Mouse (Mus musculus) retina, adult 2 months (tissue): ENCODE data around the gene Golph3.

ENCODE experiments used
- DNase-seq: peaks from one replicate; pipeline ENCODE4 v3.0.0-alpha.2; 2012; ENCODE audit warnings: low read depth, low spot score

Gene Golph3

DNA sequence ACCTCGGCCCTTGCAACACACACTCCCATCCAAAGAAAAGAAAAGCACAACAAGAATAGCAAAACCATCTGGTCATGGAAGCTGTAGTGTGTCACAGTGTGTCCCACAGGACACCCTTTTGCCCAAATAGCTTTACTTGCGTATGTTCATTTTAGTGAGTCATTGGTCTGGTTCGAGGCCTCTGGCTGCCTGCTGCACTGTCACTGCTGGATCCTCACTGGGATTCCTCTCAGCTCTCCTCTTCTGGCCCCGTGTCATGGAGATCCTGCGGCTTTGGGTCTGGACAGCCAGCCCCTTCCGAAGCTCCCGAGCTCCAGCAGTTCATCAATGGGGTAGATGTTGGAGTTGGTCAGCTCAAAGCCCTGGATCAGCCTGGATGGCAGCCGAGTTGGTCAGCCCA is 2.8 kb upstream of the Golph3 start:
- no peak for DNase-seq

GRCm38 (mm10) chr15:12319889-12320288 is 1.4 kb upstream of the Golph3 start:
- DNase-seq: no peak

DNA sequence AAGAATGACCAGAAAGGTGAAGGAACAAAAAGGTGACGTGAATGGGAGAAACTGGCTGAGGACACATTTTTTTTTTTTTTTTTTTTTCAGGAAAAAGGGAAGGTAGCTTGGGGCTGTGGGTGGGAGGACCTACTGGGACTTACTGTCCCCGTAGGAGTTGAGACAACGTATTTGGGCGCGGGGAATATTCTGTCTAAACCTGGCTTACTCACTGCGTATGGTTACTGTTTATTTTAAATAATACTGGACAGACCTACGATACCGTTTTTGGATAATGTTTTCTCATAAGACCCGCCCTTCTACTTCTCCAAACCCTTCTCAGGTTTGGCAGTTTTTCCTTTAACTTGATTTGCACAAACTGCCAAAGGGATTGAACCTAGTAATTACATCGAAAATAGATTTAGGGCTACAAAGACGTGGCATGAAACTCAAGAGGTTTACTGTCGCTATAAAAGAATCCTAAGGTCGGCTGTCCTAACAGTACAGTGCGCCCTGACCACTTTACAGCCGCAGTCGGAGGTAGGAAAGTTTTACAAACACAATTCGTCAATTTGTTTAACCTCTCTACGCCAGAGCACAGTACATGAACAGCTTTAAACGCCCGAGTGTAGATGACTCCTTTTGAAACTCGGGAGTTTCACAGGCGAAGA is 684 bp upstream of the Golph3 start:
- no peak for DNase-seq

DNA sequence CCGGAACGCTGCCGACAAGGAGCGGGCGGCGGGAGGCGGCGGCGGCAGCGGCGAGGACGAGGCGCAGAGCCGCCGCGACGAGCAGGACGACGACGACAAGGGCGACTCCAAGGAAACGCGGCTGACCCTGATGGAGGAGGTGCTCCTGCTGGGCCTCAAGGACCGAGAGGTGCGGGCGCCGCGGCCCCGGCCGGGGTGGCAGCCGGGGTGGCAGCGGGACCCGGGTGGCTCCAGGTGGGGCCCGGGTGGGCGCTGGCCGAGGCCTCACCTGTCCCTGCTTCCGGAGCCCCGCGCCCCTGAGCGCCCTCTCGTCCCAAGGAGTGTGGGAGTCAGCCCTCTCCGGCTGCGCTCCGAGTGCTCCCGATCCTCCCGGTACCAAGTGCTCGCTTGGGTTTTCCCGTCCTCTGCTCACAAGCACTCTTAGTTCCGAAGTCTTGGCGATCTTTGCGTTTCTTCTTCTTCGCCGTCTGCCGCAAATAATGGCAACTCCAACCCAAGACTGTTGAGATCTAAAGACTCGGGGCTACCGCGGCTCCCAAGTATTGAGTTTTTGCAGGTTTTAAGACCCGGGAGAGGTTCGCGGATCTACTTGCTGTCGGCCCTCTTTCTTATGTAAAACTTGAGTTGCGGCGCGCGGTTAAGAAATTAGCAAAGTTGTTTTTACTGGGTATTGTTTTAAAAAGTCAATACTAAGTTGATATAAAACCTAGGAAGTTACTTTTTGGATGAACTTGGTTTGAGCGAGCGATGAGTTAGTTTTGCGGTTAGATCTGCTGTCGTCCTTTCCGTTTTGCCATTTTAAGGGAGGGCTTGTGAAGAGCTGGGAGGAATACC is 755 bp downstream of the Golph3 start, which contains the start of gene 1810049J17Rik:
Gene 1810049J17Rik, minus strand, starts transcription at position 112 of the 834 bp plus-strand sequence.
- DNase-seq: no peak

DNA sequence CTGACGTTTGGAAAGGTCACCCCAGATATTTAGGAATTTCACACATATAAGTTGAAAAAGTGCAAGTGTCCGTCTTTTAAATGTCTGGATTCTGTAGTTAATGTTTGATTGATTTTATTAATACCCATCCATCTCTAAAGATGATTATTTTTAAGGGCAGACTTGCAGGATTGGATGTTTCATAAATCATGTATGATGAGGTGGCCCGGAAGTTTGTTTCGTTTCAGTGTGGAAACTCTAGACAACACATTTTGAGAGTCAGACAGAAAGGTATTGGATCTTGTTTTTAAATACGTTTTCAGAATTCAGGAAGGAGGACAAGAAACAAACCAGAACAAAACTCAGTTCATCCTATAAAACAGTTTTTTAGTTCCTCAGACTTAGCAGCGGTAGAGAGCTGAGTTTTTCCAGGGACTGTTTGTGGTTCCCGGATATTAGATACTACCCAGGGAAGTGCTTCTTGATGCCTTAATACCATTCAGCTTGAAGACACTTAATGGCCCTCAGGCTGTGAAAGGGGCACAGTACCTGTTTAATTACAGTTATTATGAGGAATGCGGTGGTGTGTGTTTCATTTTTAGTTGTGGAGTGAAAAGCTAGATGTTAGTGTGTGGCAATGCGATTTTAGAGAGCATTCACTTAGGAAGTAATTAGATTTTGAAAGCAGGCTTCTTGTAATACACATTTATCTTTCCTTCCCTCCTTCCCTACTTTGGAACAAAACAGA is 1.6 kb downstream of the Golph3 start:
- no peak for DNase-seq

- DNase-seq: no peak
Observed at GRCm38 (mm10) chr15:12324326-12324725, 3.1 kb downstream of the Golph3 start.

DNA sequence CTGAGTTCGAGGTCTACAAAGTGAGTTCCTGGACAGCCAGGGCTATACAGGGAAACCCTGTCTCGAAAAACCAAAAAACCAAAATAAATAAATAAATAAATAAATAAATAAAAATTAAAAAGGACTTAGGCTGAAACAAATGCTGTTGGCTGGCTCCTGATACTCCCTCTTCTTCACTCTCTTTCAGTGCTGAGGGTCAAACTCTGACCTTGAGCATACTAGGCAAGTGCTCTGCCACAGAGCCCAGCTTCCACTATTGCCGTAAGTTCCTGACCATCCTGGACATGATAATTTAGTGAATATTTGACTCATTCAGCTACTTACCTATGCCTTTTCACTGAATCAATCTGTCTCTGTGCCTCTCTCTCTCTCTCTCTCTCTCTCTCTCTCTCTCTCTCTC is 9.1 kb downstream of the Golph3 start:
- DNase-seq: no peak

DNA sequence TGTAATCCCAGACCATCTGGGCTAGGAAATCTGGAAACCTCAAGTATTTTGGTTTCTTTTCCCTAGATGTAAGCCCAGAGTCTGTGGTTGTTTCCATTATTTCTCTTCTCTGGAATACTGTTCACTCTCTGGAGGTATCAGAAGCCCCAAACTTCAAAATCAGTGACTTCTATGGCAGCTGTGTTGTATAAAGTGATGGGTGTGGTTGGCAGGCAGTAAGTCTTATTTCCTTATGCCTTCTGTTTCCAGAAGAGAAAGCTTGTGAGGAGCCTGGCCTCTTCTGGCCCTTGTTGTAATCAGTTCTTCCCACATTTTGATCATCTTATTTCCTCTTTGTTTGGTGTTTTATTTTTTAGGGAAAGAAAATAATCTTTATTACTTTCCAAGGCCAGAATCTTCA is 9.6 kb downstream of the Golph3 start:
- no peak for DNase-seq

DNA sequence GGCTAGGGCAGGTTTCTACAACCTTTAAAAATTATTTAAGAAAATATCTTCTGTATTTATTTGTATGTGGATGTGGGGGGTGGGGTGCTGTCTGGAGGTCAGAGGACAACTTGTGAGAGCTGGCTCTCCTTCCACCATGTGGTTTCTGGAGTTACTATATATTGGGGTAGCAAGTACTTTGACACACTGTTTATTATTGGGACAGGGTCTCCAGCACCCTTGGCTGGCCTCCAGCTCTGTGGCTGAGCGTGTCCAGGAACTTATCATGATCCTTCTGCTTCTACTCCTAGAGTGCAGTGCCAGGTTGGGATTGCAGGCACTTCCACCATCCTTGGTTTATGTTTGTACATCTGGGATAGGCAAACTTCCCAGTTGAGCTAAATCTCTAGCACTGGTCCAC is 10.1 kb downstream of the Golph3 start:
- DNase-seq: no peak

DNA sequence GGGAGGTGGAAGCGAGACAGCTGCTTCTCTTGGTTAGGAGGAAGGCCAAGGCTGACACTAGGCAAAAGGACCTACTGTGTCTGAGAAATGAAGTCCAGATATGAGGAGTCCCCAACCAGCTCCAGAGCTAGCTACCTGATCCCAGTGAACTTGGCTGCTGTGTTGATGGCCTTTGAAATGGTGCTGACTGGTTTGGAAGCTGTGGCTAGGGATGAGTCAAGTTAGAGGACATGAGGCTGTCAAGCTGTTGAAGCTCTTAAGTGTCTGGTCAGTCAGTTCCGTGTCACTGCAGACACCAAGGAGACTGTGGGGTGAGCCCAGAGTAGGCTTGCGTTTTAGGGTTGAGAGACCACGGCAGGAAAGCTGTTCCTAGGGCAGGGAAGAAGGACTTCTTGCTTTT is 13.1 kb downstream of the Golph3 start:
- DNase-seq: no peak

DNA sequence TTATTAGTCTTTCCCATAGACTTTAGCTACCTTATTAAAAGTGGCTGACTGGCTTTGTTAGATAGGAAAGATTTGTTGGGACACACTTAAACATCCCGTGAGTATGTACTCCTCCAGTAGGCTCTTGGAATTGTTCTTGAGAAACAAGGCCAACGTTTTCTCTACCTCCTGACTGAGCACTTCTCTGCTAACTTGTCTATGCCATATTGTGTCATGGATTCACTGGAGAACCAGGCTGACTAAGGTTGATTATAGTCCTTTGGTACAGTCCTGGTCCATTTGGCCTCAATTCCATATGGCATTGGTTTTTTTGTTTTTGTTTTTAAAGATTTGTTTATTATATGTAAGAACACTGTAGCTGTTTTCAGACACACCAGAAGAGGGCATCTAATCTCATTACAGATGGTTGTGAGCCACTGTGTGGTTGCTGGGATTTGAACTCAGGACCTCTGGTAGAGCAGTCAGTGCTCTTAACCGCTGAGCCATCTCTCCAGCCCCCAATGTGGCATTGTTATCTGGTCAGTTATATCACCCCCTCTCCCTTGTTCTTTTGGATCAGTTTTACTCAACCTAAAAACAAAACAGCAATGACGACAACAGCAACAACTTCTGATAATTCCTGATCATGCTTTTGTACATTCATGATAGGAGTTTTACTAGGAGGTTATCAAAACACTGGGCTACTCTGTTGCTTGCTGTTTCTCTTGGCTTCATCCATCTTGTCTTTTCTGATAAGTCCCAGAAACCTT is 16.0 kb downstream of the Golph3 start:
- no peak for DNase-seq

- no peak for DNase-seq
Observed at GRCm38 (mm10) chr15:12337779-12338137, 16.5 kb downstream of the Golph3 start.

DNA sequence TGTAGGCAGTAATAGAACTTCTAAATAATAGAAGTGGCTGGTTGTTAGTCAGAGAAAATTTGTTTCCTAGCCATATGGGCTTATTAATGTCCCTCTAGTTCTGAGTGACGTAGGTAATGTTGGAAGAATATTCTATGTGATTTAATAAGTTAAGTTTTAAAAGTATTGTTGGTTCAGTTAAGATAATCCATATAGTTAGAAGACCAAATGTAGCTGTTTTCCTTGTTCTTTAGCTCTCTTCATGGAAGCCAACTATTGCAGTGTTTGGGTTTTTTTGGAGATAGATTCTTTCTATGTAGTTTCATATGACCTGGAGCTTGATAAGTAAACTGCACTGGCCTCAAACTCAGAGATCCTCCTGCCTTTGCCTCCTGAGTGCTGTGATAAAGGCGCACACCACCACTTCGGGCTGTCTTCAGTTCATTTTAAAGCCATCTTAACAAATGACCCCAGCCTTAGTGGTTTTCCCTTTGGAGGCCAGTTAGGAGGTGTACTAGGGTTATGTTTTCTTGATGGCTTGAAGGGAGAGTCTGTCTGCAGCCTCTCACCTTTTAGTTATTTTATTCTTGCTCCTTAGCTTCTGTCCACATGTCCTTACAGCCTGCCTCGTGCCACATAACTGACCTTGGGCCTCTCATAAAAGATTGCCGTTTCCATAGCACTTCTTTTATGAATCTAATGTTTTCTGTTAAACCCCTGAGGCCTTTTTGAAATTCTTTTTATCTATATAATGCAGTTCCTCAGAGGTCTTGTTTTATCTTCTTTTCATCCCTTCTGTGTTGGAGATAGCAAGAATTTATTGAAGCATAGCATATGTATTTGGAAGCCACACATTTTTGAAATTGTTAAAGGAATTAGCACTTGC is 19.5 kb downstream of the Golph3 start:
- DNase-seq: no peak

GRCm38 (mm10) chr15:12341401-12341758 is 20.1 kb downstream of the Golph3 start:
- DNase-seq: no peak

GRCm38 (mm10) chr15:12346916-12347315 is 25.7 kb downstream of the Golph3 start:
- no peak for DNase-seq

DNA sequence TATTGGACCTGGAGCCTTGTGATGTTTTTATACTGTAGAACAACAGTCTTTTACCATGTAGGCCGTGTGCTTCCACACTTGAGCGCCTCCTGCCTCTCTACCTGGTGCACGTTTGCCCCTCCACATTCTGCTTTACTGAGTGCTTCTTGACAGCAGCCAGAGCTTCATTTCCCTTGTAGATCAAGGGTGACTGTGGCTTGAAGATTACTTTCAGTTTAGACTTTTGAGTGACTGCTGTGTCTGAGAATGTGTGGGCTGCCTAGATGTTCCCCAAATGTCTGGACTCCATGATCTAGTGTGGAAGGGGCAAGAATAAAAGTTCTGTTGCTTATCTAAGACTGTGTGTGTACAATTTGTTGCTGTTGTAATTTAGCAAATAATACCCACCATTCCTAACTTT is 27.7 kb downstream of the Golph3 start:
- no peak for DNase-seq

DNA sequence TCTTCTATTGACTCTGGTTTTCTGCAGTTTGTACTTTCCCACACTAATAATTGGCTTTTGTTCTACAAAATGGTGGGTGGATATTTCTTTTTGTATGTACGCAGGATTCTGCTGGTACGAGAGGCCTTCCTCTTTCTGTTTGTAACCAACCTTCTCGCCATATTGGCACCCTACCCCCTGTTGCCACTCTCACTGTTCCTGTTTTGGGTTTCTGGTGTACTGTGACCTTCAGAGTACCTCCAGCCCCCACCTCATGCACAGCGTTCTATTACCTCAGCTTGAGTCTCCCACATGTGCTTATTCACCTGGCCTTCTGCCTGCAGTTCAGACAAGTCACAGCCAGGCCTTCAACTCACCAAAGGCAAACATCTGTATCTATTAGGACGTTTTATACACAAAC is 28.6 kb downstream of the Golph3 start:
- DNase-seq: no peak

DNA sequence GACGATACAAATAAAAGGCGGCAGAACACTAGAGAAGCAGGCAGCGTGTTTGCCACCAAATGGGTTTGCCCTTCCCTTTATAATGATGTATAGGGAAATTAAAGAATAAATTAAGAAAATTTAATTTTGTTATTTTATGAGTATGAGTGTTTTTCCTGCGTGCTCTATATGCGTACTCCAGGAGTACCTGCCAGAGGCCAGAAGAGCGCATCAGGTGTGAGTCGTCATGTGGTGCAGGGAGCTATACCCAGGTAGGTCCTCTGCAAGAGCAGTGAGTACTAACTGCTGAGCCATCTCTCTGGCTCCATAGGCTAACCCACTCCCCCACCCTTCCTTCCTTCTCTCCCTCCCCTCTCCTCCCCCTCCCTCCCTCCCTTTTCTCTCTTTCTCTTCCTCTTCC is 30.2 kb downstream of the Golph3 start:
- DNase-seq: no peak

- DNase-seq: no peak
Observed at GRCm38 (mm10) chr15:12354281-12354810, 33.1 kb downstream of the Golph3 start.

GRCm38 (mm10) chr15:12355261-12355660 is 34.0 kb downstream of the Golph3 start:
- DNase-seq: no peak

DNA sequence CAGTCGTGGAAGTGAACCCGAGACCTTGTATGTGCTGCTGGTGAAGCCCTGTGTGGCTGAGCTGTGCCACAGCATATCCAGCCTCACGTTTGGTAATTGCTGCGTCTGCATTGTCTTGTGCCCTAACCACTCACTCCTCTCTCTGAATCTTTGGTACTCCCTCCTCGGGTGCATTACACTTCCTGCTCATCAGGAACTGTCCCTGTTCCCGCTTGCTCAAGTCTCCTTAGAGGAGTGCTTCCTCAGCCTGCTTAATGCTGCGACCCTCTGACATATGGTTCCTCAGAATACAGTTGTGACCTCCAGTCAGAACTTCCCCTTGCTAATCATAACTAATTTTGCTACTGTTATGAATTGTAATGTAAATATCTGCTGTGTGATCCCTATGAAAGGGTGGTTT is 34.7 kb downstream of the Golph3 start:
- no peak for DNase-seq
